ENCODE assay signal across 8 mouse cellular contexts in the genomic region with DNA sequence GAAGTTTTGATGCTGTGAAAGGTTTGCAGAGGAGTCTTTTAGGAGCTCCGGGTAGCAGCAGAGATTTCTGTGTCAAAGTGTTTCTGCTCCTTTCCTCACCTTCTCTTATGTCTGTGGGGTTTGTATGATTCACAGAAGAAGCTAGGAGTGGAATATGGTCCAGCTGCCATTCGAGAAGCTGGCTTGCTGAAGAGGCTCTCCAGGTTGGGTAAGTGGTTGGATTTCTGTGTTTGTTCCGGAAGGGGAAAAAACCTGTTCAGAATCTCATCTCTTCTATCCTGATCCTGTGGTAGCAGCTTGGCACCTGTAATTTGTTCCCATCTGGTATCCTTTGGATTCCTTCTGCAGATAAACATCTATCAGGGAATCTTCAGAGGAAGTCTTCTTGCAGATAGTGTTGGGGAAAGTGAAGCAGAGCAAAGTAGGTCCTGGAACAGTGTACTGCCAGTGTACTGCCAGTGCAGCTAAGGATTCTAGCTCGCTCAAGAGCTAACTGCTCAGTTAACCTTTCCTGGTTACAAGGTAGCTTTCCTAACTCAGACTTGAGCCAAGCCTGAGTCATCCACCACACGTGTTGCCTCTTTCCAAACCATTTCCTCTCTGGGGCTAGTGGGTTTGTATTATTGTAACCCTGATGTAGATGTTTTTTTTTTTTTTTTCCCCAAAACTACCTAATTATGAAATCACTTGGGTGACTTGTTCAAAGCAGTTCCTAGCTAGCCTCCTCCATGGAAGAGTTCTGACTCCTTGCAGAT. TPM values are rescaled to one million over a fixed set of nuclear protein-coding genes. Genes with fewer than 3 reads are reported as not detected.
DNase-seq lines count a peak whose midpoint lies in the region; ATAC-seq and TF ChIP-seq lines count a peak whose summit lies in the region.

No protein-coding gene starts in this region.

- 0 out of 2 replicates have a peak overlapping the region, but pooled peaks have one; percentile 35 for H3K9ac ChIP-seq in kidney, embryonic 15.5 days
- H3K9ac ChIP-seq in forebrain, embryonic 11.5 days (ENCODE audit: low read length) = no peak overlapping the region; the same call in 1 of the 2 replicates

- no peaks in the 10 kb centered on the region for H3K36me3 ChIP-seq in kidney, embryonic 15.5 days
- no peaks in the 10 kb centered on the region for H3K36me3 ChIP-seq in forebrain, embryonic 11.5 days (ENCODE audit: control insufficient read depth, insufficient read depth, low read length)

- H3K4me1 ChIP-seq in kidney, embryonic 15.5 days = peaks cover 26% of the 10 kb centered on the region
- peaks cover 3% of the 10 kb centered on the region; the same call in 1 of the 2 replicates for H3K4me1 ChIP-seq in forebrain, embryonic 11.5 days (replicated peaks; ENCODE audit: control insufficient read depth, insufficient read depth, low read length)
- H3K4me1 ChIP-seq in lung, adult 2 months (ENCODE audit: control insufficient read depth, insufficient read depth, low read length) = no peaks in the 10 kb centered on the region
- peaks cover 14% of the 10 kb centered on the region for H3K4me1 ChIP-seq in olfactory bulb, adult 2 months (ENCODE audit: control insufficient read depth, insufficient read depth, low read length)

- no peaks in the 10 kb centered on the region for H3K9me3 ChIP-seq in kidney, embryonic 15.5 days (replicated peaks)
- H3K9me3 ChIP-seq in forebrain, embryonic 11.5 days (ENCODE audit: control insufficient read depth, low read length) = no peaks in the 10 kb centered on the region

- 23% methylated on average over 5 of the region's 5 CpGs for WGBS in kidney, embryonic 15.5 days
- WGBS in forebrain, embryonic 11.5 days = 28% methylated on average over 5 of the region's 5 CpGs
- 23% methylated on average over 5 of the region's 5 CpGs for WGBS in lung, adult 2 months
- WGBS in olfactory bulb, adult 2 months = 21% methylated on average over 5 of the region's 5 CpGs

- no peak for ATAC-seq in kidney, embryonic 15.5 days (replicated peaks; ENCODE audit: low FRiP score)
- ATAC-seq in forebrain, embryonic 11.5 days (replicated peaks; ENCODE audit: low FRiP score) = no peak

- H3K4me3 ChIP-seq in kidney, embryonic 15.5 days (replicated peaks) = peak overlapping the region; percentile 52
- peak overlapping the region; percentile 42; the same call in 1 of the 2 replicates for H3K4me3 ChIP-seq in forebrain, embryonic 11.5 days (ENCODE audit: low read depth, low read length)
- H3K4me3 ChIP-seq in lung, adult 2 months (replicated peaks; ENCODE audit: extremely low read depth, low read depth, low read length) = peak overlapping the region; percentile 6
- H3K4me3 ChIP-seq in olfactory bulb, adult 2 months (ENCODE audit: insufficient read depth, low read depth, low read length) = peak overlapping the region; percentile 60

- intact Hi-C loops in left cerebral cortex, postnatal 10 days (cut with DNase I) = no loop called here

- H3K27ac ChIP-seq in kidney, embryonic 15.5 days = no peak overlapping the region
- H3K27ac ChIP-seq in forebrain, embryonic 11.5 days (ENCODE audit: low read depth, low read length) = no peak overlapping the region
- H3K27ac ChIP-seq in olfactory bulb, adult 2 months (ENCODE audit: insufficient read depth, low read depth, low read length) = no peak overlapping the region

- DNase-seq in kidney, postnatal 36 days = no peak
- no peak for DNase-seq in forebrain, embryonic 11.5 days (ENCODE audit: low spot score)
- DNase-seq in lung, adult 2 months = peak; percentile 13
- no peak for DNase-seq in adrenal gland, adult 18-20 months (ENCODE audit: low spot score in 2 of 2)
- DNase-seq in left cerebral cortex, postnatal 10 days (ENCODE audit: extremely low spot score in 1 of 2, low spot score in 2 of 2) = no peak
- no peak for DNase-seq in adrenal gland, adult (ENCODE audit: inconsistent age in 2 of 2, low spot score in 1 of 2)

- no peak for TF ChIP-seq CTCF in lung, adult 2 months (IDR thresholded peaks at IDR 0.05; ENCODE audit: insufficient read depth, low read length)
- TF ChIP-seq CTCF in olfactory bulb, adult 2 months (IDR thresholded peaks at IDR 0.05; ENCODE audit: insufficient read depth, low read depth, low read length) = no peak

- peak overlapping the region; percentile 93 for H3K4me2 ChIP-seq in kidney, embryonic 15.5 days
- H3K4me2 ChIP-seq in forebrain, embryonic 11.5 days (ENCODE audit: low read depth, low read length, severe bottlenecking) = peak overlapping the region; percentile 88; the same call in 1 of the 2 replicates

- TF ChIP-seq POLR2A in lung, adult 2 months (IDR thresholded peaks at IDR 0.05; ENCODE audit: borderline replicate concordance, extremely low read depth, low read depth, low read length) = no peak
- no peak for TF ChIP-seq POLR2A in olfactory bulb, adult 2 months (IDR thresholded peaks at IDR 0.05; ENCODE audit: insufficient read depth, low read depth, low read length)

- H3K27me3 ChIP-seq in kidney, embryonic 15.5 days = peaks cover 43% of the 10 kb centered on the region
- peaks cover 32% of the 10 kb centered on the region for H3K27me3 ChIP-seq in forebrain, embryonic 11.5 days (ENCODE audit: control insufficient read depth, insufficient read depth, low read length)

RNA-seq across cellular contexts. Expression of a gene that starts 1.3 kb away (rescaled TPM):
- polyA plus RNA-seq in kidney, embryonic 15.5 days (2015; fragmentation: Nextera tagmentation; extraction: Ambion mirVana) = 13.2 and 14.6 TPM in 2 replicates
- polyA plus RNA-seq in forebrain, embryonic 11.5 days (2014; fragmentation: Nextera tagmentation; extraction: Ambion mirVana) = 4.5 and 4.9 TPM in 2 replicates
- polyA plus RNA-seq in lung, adult 2 months (2012; rRNA removed) = 4.0 and 4.7 TPM in 2 replicates
- not detected in 2 replicates for polyA plus RNA-seq in olfactory bulb, adult 2 months (2012; ENCODE audit: insufficient read depth, insufficient read length, low replicate concordance, missing spikeins)
- total RNA-seq in adrenal gland, adult 18-20 months (2021) = under 1 TPM; 0.48 to 0.50 TPM
- total RNA-seq in left cerebral cortex, postnatal 10 days (2021) = 10 to 100 TPM; 10.0 to 10.3 TPM

RNA-seq across cellular contexts. Expression of a gene that starts 40.6 kb away (rescaled TPM):
- 97.7 and 101 TPM in 2 replicates for polyA plus RNA-seq in kidney, embryonic 15.5 days (2015; fragmentation: Nextera tagmentation; extraction: Ambion mirVana)
- 88.3 and 97.8 TPM in 2 replicates for polyA plus RNA-seq in forebrain, embryonic 11.5 days (2014; fragmentation: Nextera tagmentation; extraction: Ambion mirVana)
- polyA plus RNA-seq in lung, adult 2 months (2012; rRNA removed) = 43.6 and 49.2 TPM in 2 replicates
- polyA plus RNA-seq in olfactory bulb, adult 2 months (2012; ENCODE audit: insufficient read depth, insufficient read length, low replicate concordance, missing spikeins) = not detected in 2 replicates
- total RNA-seq in adrenal gland, adult 18-20 months (2021) = 100 to 1,000 TPM; 121 to 131 TPM
- 100 to 1,000 TPM; 186 to 187 TPM for total RNA-seq in left cerebral cortex, postnatal 10 days (2021)

RNA-seq across cellular contexts. Expression of a gene that starts 42.4 kb away (rescaled TPM):
- 31.7 and 36.2 TPM in 2 replicates for polyA plus RNA-seq in kidney, embryonic 15.5 days (2015; fragmentation: Nextera tagmentation; extraction: Ambion mirVana)
- 29.9 and 30.0 TPM in 2 replicates for polyA plus RNA-seq in forebrain, embryonic 11.5 days (2014; fragmentation: Nextera tagmentation; extraction: Ambion mirVana)
- polyA plus RNA-seq in lung, adult 2 months (2012; rRNA removed) = 12.9 and 15.0 TPM in 2 replicates
- polyA plus RNA-seq in olfactory bulb, adult 2 months (2012; ENCODE audit: insufficient read depth, insufficient read length, low replicate concordance, missing spikeins) = not detected in 2 replicates
- total RNA-seq in adrenal gland, adult 18-20 months (2021) = 1 to 10 TPM; 7.5 to 9.6 TPM
- 10 to 100 TPM in 1 of 2 experiments, 1 to 10 TPM in 1; 9.0 to 10.8 TPM for total RNA-seq in left cerebral cortex, postnatal 10 days (2021)

Comparison
In these comparisons a context has a peak if more than half of its experiments do, and no peak if none do; other contexts are left out.
1. H3K4me3 ChIP-seq: peak in every context shown above with its lines; median percentile 60 in olfactory bulb, adult 2 months; 52 in kidney, embryonic 15.5 days; 42 in forebrain, embryonic 11.5 days; 6 in lung, adult 2 months.
2. RNA of a gene that starts 42.4 kb away (polyA plus RNA-seq): 31.7 to 36.2 TPM in kidney, embryonic 15.5 days, 29.9 to 30.0 TPM in forebrain, embryonic 11.5 days and 12.9 to 15.0 TPM in lung, adult 2 months; not detected in olfactory bulb, adult 2 months; every median in the first group is over 10 times any median in the second.